Mouse (Mus musculus) CH12.LX (cell line): ENCODE measurements around the gene Gm20547. TPM values are rescaled to one million over a fixed set of nuclear protein-coding genes. Genes with fewer than 3 reads are reported as not detected.

Source experiments
- DNase-seq: peaks from one replicate; pipeline ENCODE4 v3.0.0-alpha.2; 2013; ENCODE audit errors: extremely low read depth
- H3K27ac ChIP-seq: 2 replicates; pipeline ENCODE4 v1.5.1; 2012; ENCODE audit warnings: low read depth, mild to moderate bottlenecking, control low read depth, moderate library complexity; ENCODE audit not compliant: insufficient read depth
- H3K27me3 ChIP-seq: replicated peaks from 2 replicates; pipeline ENCODE3; 2012; ENCODE audit warnings: inconsistent platforms
- H3K36me3 ChIP-seq, 2 experiments: replicated peaks in 1 of 2; 2 replicates each; pipeline versions ENCODE3 to v1.6.1; 2012; ENCODE audit warnings: inconsistent platforms in 1 of 2, low read length in 1 of 2, mild to moderate bottlenecking in 1 of 2, mixed read lengths in 1 of 2, moderate library complexity in 1 of 2; ENCODE audit not compliant: control insufficient read depth in 1 of 2, insufficient read depth in 1 of 2
- H3K4me1 ChIP-seq, 2 experiments: 2 replicates each; pipeline ENCODE4 v1.6.1; 2012; ENCODE audit warnings: inconsistent platforms in 1 of 2, moderate library complexity in 1 of 2; ENCODE audit not compliant: insufficient read depth in 2 of 2, control insufficient read depth in 1 of 2
- H3K4me2 ChIP-seq: 2 replicates; pipeline ENCODE4 v1.6.1; 2012; ENCODE audit warnings: low read depth, mild to moderate bottlenecking, control low read depth; ENCODE audit not compliant: poor library complexity, insufficient read depth, severe bottlenecking
- H3K4me3 ChIP-seq, 3 experiments: fragments of 150-350 bp in 1 of 3; sonication (generic) in 1 of 3; replicated peaks in 1 of 3; 2 replicates each; pipeline versions ENCODE3 to v1.5.1; 2011 to 2012; ENCODE audit warnings: low read depth in 2 of 3, low read length in 2 of 3, mild to moderate bottlenecking in 2 of 3, moderate library complexity in 2 of 3, control low read depth in 1 of 3, improper control_type of control experiment in 1 of 3, inconsistent platforms in 1 of 3, mixed read lengths in 1 of 3; ENCODE audit not compliant: poor library complexity in 1 of 3
- H3K79me2 ChIP-seq: replicated peaks from 2 replicates; pipeline ENCODE4 v1.6.1; 2012; ENCODE audit warnings: mild to moderate bottlenecking, moderate library complexity; ENCODE audit not compliant: control insufficient read depth, poor library complexity, insufficient read depth, severe bottlenecking; ENCODE audit errors: extremely low read depth
- H3K9ac ChIP-seq: 2 replicates; pipeline ENCODE4 v1.6.1; 2012; ENCODE audit warnings: low read depth, mild to moderate bottlenecking, control low read depth, moderate library complexity; ENCODE audit not compliant: insufficient read depth
- H3K9me3 ChIP-seq: replicated peaks from 2 replicates; pipeline ENCODE3; 2012; ENCODE audit warnings: low read length, inconsistent platforms, mixed read lengths
- BHLHE40 ChIP-seq: IDR thresholded peaks from 2 replicates; pipeline ENCODE4 v1.6.1; 2011; ENCODE audit warnings: mild to moderate bottlenecking, low read depth, low read length, improper control_type of control experiment
- CHD1 ChIP-seq: IDR thresholded peaks from 2 replicates; pipeline ENCODE4 v1.6.1; 2012; ENCODE audit warnings: low read depth, low read length, improper control_type of control experiment, inconsistent platforms
- CHD2 ChIP-seq: IDR thresholded peaks from 2 replicates; pipeline ENCODE4 v1.6.1; 2011; ENCODE audit warnings: low read length, improper control_type of control experiment
- CTCF ChIP-seq, 2 experiments: IDR thresholded peaks in 1 of 2; conservative IDR thresholded peaks in 1 of 2; 2 replicates each; pipeline ENCODE4 v1.5.1; 2011 to 2012; ENCODE audit warnings: low read depth in 2 of 2, low read length in 2 of 2, improper control_type of control experiment in 1 of 2, inconsistent platforms in 1 of 2, mild to moderate bottlenecking in 1 of 2, moderate library complexity in 1 of 2
- E2F4 ChIP-seq: IDR thresholded peaks from 2 replicates; pipeline ENCODE4 v1.6.1; 2011; ENCODE audit warnings: low read depth, low read length, improper control_type of control experiment; ENCODE audit not compliant: insufficient replicate concordance
- ELF1 ChIP-seq: IDR thresholded peaks from 2 replicates; pipeline ENCODE4 v1.6.1; 2014; ENCODE audit warnings: low read depth, mild to moderate bottlenecking, inconsistent platforms, low read length, improper control_type of control experiment
- ETS1 ChIP-seq: conservative IDR thresholded peaks from 2 replicates; pipeline ENCODE4 v1.6.1; 2012; ENCODE audit warnings: low read depth, mild to moderate bottlenecking, inconsistent platforms, low read length, improper control_type of control experiment, moderate library complexity
- GABPA ChIP-seq: IDR thresholded peaks from 2 replicates; pipeline ENCODE4 v1.6.1; 2012; ENCODE audit warnings: low read depth, low read length, improper control_type of control experiment, inconsistent platforms; ENCODE audit not compliant: insufficient replicate concordance
- HCFC1 ChIP-seq: IDR thresholded peaks from 2 replicates; pipeline ENCODE4 v1.6.1; 2012; ENCODE audit warnings: low read depth, mild to moderate bottlenecking, inconsistent platforms, low read length, improper control_type of control experiment
- IRF4 ChIP-seq: IDR thresholded peaks from 2 replicates; pipeline ENCODE4 v1.6.1; 2014; ENCODE audit warnings: low read depth, mild to moderate bottlenecking, inconsistent platforms, low read length, improper control_type of control experiment
- JUN ChIP-seq: IDR thresholded peaks from 2 replicates; pipeline ENCODE4 v1.6.1; 2011; ENCODE audit warnings: low read depth, mild to moderate bottlenecking, low read length, improper control_type of control experiment, moderate library complexity; ENCODE audit not compliant: insufficient read depth
- KAT2A ChIP-seq: IDR thresholded peaks from 2 replicates; pipeline ENCODE4 v1.6.1; 2012; ENCODE audit warnings: low read length, improper control_type of control experiment, inconsistent platforms; ENCODE audit not compliant: insufficient replicate concordance
- MAFK ChIP-seq: IDR thresholded peaks from 2 replicates; pipeline ENCODE4 v1.6.1; 2011; ENCODE audit warnings: low read length, improper control_type of control experiment; ENCODE audit not compliant: insufficient replicate concordance
- MAX ChIP-seq: IDR thresholded peaks from 2 replicates; pipeline ENCODE4 v1.6.1; 2011; ENCODE audit warnings: low read length, improper control_type of control experiment
- MAZ ChIP-seq: IDR thresholded peaks from 2 replicates; pipeline ENCODE4 v1.6.1; 2012; ENCODE audit warnings: low read depth, mild to moderate bottlenecking, inconsistent platforms, low read length, improper control_type of control experiment, moderate library complexity
- MEF2A ChIP-seq: IDR thresholded peaks from 2 replicates; pipeline ENCODE4 v1.6.1; 2014; ENCODE audit warnings: low read depth, mild to moderate bottlenecking, inconsistent platforms, low read length, improper control_type of control experiment, borderline replicate concordance
- MXI1 ChIP-seq: IDR thresholded peaks from 2 replicates; pipeline ENCODE4 v1.6.1; 2011; ENCODE audit warnings: mild to moderate bottlenecking, low read depth, low read length, improper control_type of control experiment
- NELFE ChIP-seq: IDR thresholded peaks from 2 replicates; pipeline ENCODE4 v1.6.1; 2011; ENCODE audit warnings: low read depth, low read length, improper control_type of control experiment
- NRF1 ChIP-seq: IDR thresholded peaks from 2 replicates; pipeline ENCODE4 v1.6.1; 2014; ENCODE audit warnings: low read depth, mild to moderate bottlenecking, inconsistent platforms, low read length, improper control_type of control experiment, moderate library complexity
- PAX5 ChIP-seq: IDR thresholded peaks from 2 replicates; pipeline ENCODE4 v1.6.1; 2012; ENCODE audit warnings: low read length, inconsistent platforms, mixed read lengths
- POLR2A ChIP-seq: IDR thresholded peaks from 2 replicates; pipeline ENCODE4 v1.6.1; 2011; ENCODE audit warnings: low read depth, mild to moderate bottlenecking, improper control_type of control experiment, low read length
- RAD21 ChIP-seq: IDR thresholded peaks from 2 replicates; pipeline ENCODE4 v1.6.1; 2011; ENCODE audit warnings: low read depth, mild to moderate bottlenecking, low read length, improper control_type of control experiment, moderate library complexity
- RCOR1 ChIP-seq: conservative IDR thresholded peaks from 2 replicates; pipeline ENCODE4 v1.6.1; 2012; ENCODE audit warnings: low read depth, mild to moderate bottlenecking, inconsistent platforms, low read length, improper control_type of control experiment
- SIN3A ChIP-seq: IDR thresholded peaks from 2 replicates; pipeline ENCODE4 v1.6.1; 2012; ENCODE audit warnings: low read length, improper control_type of control experiment, inconsistent platforms
- TCF12 ChIP-seq: IDR thresholded peaks from 2 replicates; pipeline ENCODE4 v1.6.1; 2014; ENCODE audit warnings: low read depth, mild to moderate bottlenecking, inconsistent platforms, low read length, improper control_type of control experiment
- UBTF ChIP-seq: IDR thresholded peaks from 2 replicates; pipeline ENCODE4 v1.6.1; 2012; ENCODE audit warnings: low read depth, mild to moderate bottlenecking, inconsistent platforms, low read length, improper control_type of control experiment, moderate library complexity
- USF1 ChIP-seq: IDR thresholded peaks from 2 replicates; pipeline ENCODE4 v1.6.1; 2014; ENCODE audit warnings: low read depth, mild to moderate bottlenecking, inconsistent platforms, low read length, improper control_type of control experiment
- USF2 ChIP-seq: conservative IDR thresholded peaks from 2 replicates; pipeline ENCODE4 v1.6.1; 2011; ENCODE audit warnings: low read depth, low read length, improper control_type of control experiment
- ZNF384 ChIP-seq: IDR thresholded peaks from 2 replicates; pipeline ENCODE4 v1.6.1; 2012; ENCODE audit warnings: low read depth, low read length, improper control_type of control experiment, inconsistent platforms
- dilution Hi-C: fragments of 300-500 bp; cut with MboI; formaldehyde crosslinking; loops from 2 replicates; pipeline ENCODE4 v1.14.3; 2020; ENCODE audit warnings: low sequenced_read_pairs; ENCODE audit not compliant: extremely low pct_unique_long_range_greater_than_20kb, extremely low pct_ligation_motif_present
- in situ Hi-C: fragments of 300-500 bp; cut with MboI; formaldehyde crosslinking; loops from 3 replicates; pipeline ENCODE4 v1.14.3; 2019; ENCODE audit warnings: low sequenced_read_pairs, low pct_ligation_motif_present, low pct_unique_long_range_greater_than_20kb, mixed read lengths
- polyA plus RNA-seq: library from polyadenylated mRNA; unstranded; fragments of >175 nt; gene quantifications from 2 replicates; pipeline ENCODE4 v1.2.1, GENCODE M21; 2012; ENCODE audit warnings: low read depth; ENCODE audit not compliant: insufficient read length
- total RNA-seq, 2 experiments: library from RNA; depleted of rRNA; stranded (reverse); fragments of 300-350 nt in 1 of 2; fragments of >200 nt in 1 of 2; gene quantifications; 2 replicates each; pipeline ENCODE4 v1.2.3; 2012 to 2014

Gene Gm20547
- total and polyA plus RNA-seq, 3 experiments: not detected

GRCm38 (mm10) chr17:34836856-34837221 is 45.0 kb downstream of the Gm20547 start, which contains the start of the genes Stk19 and Dxo:
TSS of gene Stk19 (minus strand) at chr17:34836945.
TSS of gene Dxo (plus strand) at chr17:34837019.
- Histone ChIP-seq H3K4me1 (peaks cover 7 to 28% of the 10 kb centered on the region in 2 experiments; a peak in 3 of 4 replicates), H3K9me3 (peaks cover 3% of the 10 kb centered on the region), H3K4me2 (peak within 1 kb of the TSS; percentile 84), H3K9ac (peak within 1 kb of the TSS; percentile 60), H3K4me3 (peak within 1 kb of the TSS; percentile 77 to 91 (median 87)), H3K27me3 (no peaks in the 10 kb centered on the region), H3K27ac (no peak within 1 kb of the TSS), H3K79me2 (peaks cover 3% of the 10 kb centered on the region; the same call in 1 of the 2 replicates), H3K36me3 (peaks cover 43 to 72% of the 10 kb centered on the region in 2 experiments)
- dilution Hi-C loops: no loop called here
- in situ Hi-C loops: no loop called here
- no peak for TF ChIP-seq UBTF
- TF ChIP-seq MEF2A: peak; percentile 65
- peak; percentile 99 for TF ChIP-seq ELF1
- TF ChIP-seq TCF12: no peak
- TF ChIP-seq USF1: no peak
- peak; percentile 84 for TF ChIP-seq MXI1
- no peak for TF ChIP-seq USF2
- peak; percentile 95 for TF ChIP-seq HCFC1
- peak; percentile 84 for TF ChIP-seq POLR2A
- peak; percentile 81; the same call in 1 of the 2 replicates for TF ChIP-seq MAZ
- peak; percentile 26 for TF ChIP-seq NRF1
- peak; percentile 20; the same call in 1 of the 2 replicates for TF ChIP-seq ETS1
- no peak for TF ChIP-seq JUN
- TF ChIP-seq CHD2: 0 out of 2 replicates have a peak, but pooled peaks have one; percentile 51
- TF ChIP-seq MAX: peak; percentile 71; the same call in 1 of the 2 replicates
- peak; percentile 97 for TF ChIP-seq SIN3A
- TF ChIP-seq PAX5: no peak
- no peak for TF ChIP-seq CHD1
- TF ChIP-seq GABPA: peak; percentile 59; the same call in 1 of the 2 replicates
- peak; percentile 88 for TF ChIP-seq KAT2A
- no peak for TF ChIP-seq ZNF384
- no peak for TF ChIP-seq MAFK
- peak; percentile 63 for TF ChIP-seq IRF4
- TF ChIP-seq CTCF (conservative IDR thresholded peaks at IDR 0.05 in 1 of 2, IDR thresholded peaks at IDR 0.05 in 1 of 2; ENCODE audit: low read depth in 2 of 2, low read length in 2 of 2): no peak
- no peak for TF ChIP-seq RAD21
- TF ChIP-seq E2F4: 0 out of 2 replicates have a peak, but pooled peaks have one; percentile 64
- TF ChIP-seq BHLHE40: no peak
- TF ChIP-seq NELFE: peak; percentile 63; the same call in 1 of the 2 replicates
- TF ChIP-seq RCOR1: no peak
- peak; percentile 96 for DNase-seq
